Mouse (Mus musculus) gastrocnemius, postnatal 14 days (tissue): ENCODE measurements around the gene Spsb1. TPM values are rescaled to one million over a fixed set of nuclear protein-coding genes. Genes with fewer than 3 reads are reported as not detected.

Experiments used
- DNase-seq: peaks from one replicate; pipeline ENCODE4 v3.0.0; 2021; ENCODE audit warnings: mixed read lengths
- intact Hi-C: fragments of 180-260 bp; cut with DNase I; formaldehyde crosslinking; loops from one replicate; pipeline ENCODE4 v1.15.1; 2025; ENCODE audit warnings: low total_unique reads
- total RNA-seq, 2 experiments: library from RNA; stranded (reverse); gene quantifications; 2 replicates each; pipeline ENCODE4 v1.2.3; 2021

Gene Spsb1
- total RNA-seq, 2 experiments from 2014 or later: 12.9 to 20.1 TPM

- no peak for DNase-seq
- intact Hi-C loops: loop anchor here (2.0 to 10.0 kb wide), 3 partner anchors 123 to 215 kb away; no protein-coding TSS in a partner anchor
Observed at GRCm38 (mm10) chr4:149959816-149960215, 5.0 kb upstream of the Spsb1 start.

GRCm38 (mm10) chr4:149958566-149958965 is 3.7 kb upstream of the Spsb1 start:
- intact Hi-C loops: loop anchor here (2.0 to 5.0 kb wide), 2 partner anchors 121 to 152 kb away; no protein-coding TSS in a partner anchor
- DNase-seq: peak; percentile 71

GRCm38 (mm10) chr4:149956048-149956447 is 1.2 kb upstream of the Spsb1 start:
- intact Hi-C loops: loop anchor here (5.0 kb wide), 1 partner anchor 119 kb away; no protein-coding TSS in a partner anchor
- DNase-seq: no peak

GRCm38 (mm10) chr4:149955631-149956030 is 788 bp upstream of the Spsb1 start:
- intact Hi-C loops: loop anchor here (5.0 kb wide), 1 partner anchor 118 kb away; no protein-coding TSS in a partner anchor
- no peak for DNase-seq

GRCm38 (mm10) chr4:149953621-149954481 is 992 bp downstream of the Spsb1 start:
- DNase-seq: peak; percentile 65

GRCm38 (mm10) chr4:149952201-149952600 is 2.6 kb downstream of the Spsb1 start:
- DNase-seq: no peak
- intact Hi-C loops: no loop called here

More at GRCm38 (mm10) chr4:149953621-149954481, 992 bp downstream of the Spsb1 start:
- intact Hi-C loops: no loop called here

GRCm38 (mm10) chr4:149951201-149951600 is 3.6 kb downstream of the Spsb1 start:
- DNase-seq: peak; percentile 53
- intact Hi-C loops: no loop called here

- intact Hi-C loops: no loop called here
- no peak for DNase-seq
Observed at GRCm38 (mm10) chr4:149949691-149950090, 5.2 kb downstream of the Spsb1 start.

- intact Hi-C loops: no loop called here
- no peak for DNase-seq
Observed at GRCm38 (mm10) chr4:149948119-149948518, 6.7 kb downstream of the Spsb1 start.

- intact Hi-C loops: no loop called here
- DNase-seq: no peak
Observed at GRCm38 (mm10) chr4:149947396-149947795, 7.4 kb downstream of the Spsb1 start.

- DNase-seq: no peak
- intact Hi-C loops: no loop called here
Observed at GRCm38 (mm10) chr4:149945194-149945593, 9.6 kb downstream of the Spsb1 start.

GRCm38 (mm10) chr4:149944214-149944613 is 10.6 kb downstream of the Spsb1 start:
- DNase-seq: no peak
- intact Hi-C loops: no loop called here

GRCm38 (mm10) chr4:149942831-149943741 is 11.8 kb downstream of the Spsb1 start:
- intact Hi-C loops: no loop called here
- DNase-seq: no peak

GRCm38 (mm10) chr4:149941067-149941755 is 13.6 kb downstream of the Spsb1 start:
- no peak for DNase-seq
- intact Hi-C loops: no loop called here

GRCm38 (mm10) chr4:149938701-149939100 is 16.1 kb downstream of the Spsb1 start:
- no peak for DNase-seq
- intact Hi-C loops: no loop called here

GRCm38 (mm10) chr4:149936921-149937320 is 17.9 kb downstream of the Spsb1 start:
- DNase-seq: no peak
- intact Hi-C loops: no loop called here

- intact Hi-C loops: no loop called here
- no peak for DNase-seq
Observed at GRCm38 (mm10) chr4:149935470-149935869, 19.4 kb downstream of the Spsb1 start.

- intact Hi-C loops: no loop called here
- no peak for DNase-seq
Observed at GRCm38 (mm10) chr4:149933519-149934245, 21.2 kb downstream of the Spsb1 start.

GRCm38 (mm10) chr4:149933025-149933424 is 21.8 kb downstream of the Spsb1 start:
- intact Hi-C loops: no loop called here
- no peak for DNase-seq
